Mouse (Mus musculus) layer of hippocampus, adult 2 months (tissue): ENCODE data around the gene Prdm5. TPM values are rescaled to one million over a fixed set of nuclear protein-coding genes. Genes with fewer than 3 reads are reported as not detected.

Experiments
- DNase-seq, 2 experiments: peaks; one replicate each; pipeline ENCODE4 v3.0.0; 2022; ENCODE audit warnings: low spot score in 2 of 2
- H3K27ac ChIP-seq: fragments of 200-600 bp; 2 replicates; pipeline ENCODE4 v1.8.1; 2022
- H3K4me3 ChIP-seq: fragments of 200-600 bp; 2 replicates; pipeline ENCODE4 v1.8.1; 2022; ENCODE audit warnings: mild to moderate bottlenecking
- CTCF ChIP-seq: fragments of 200-600 bp; conservative IDR thresholded peaks from 2 replicates; pipeline ENCODE4 v1.8.1; 2022; ENCODE audit warnings: antibody characterized with exemption, mild to moderate bottlenecking, moderate library complexity
- long read RNA-seq, 2 experiments: library from polyadenylated mRNA; stranded (forward); transcript quantifications; one replicate each; pipeline ENCODE4 v2.0.0; 2021; ENCODE audit warnings: borderline mapping rate in 2 of 2
- total RNA-seq, 2 experiments: library from RNA; stranded (reverse); gene quantifications; 2 replicates each; pipeline ENCODE4 v1.2.3; 2021

Gene Prdm5
- 10 to 100 TPM; 40.0 to 40.8 TPM for total RNA-seq
- long read RNA-seq, experiment 1, partial matches to known transcripts: 1 of 3 reads
- long read RNA-seq, experiment 1, other reads (novel, unspliced or antisense): 1 of 3 reads
- long read RNA-seq, experiment 2, partial matches to known transcripts: 4 of 12 reads
- long read RNA-seq, experiment 2, other reads (novel, unspliced or antisense): 7 of 12 reads

DNA sequence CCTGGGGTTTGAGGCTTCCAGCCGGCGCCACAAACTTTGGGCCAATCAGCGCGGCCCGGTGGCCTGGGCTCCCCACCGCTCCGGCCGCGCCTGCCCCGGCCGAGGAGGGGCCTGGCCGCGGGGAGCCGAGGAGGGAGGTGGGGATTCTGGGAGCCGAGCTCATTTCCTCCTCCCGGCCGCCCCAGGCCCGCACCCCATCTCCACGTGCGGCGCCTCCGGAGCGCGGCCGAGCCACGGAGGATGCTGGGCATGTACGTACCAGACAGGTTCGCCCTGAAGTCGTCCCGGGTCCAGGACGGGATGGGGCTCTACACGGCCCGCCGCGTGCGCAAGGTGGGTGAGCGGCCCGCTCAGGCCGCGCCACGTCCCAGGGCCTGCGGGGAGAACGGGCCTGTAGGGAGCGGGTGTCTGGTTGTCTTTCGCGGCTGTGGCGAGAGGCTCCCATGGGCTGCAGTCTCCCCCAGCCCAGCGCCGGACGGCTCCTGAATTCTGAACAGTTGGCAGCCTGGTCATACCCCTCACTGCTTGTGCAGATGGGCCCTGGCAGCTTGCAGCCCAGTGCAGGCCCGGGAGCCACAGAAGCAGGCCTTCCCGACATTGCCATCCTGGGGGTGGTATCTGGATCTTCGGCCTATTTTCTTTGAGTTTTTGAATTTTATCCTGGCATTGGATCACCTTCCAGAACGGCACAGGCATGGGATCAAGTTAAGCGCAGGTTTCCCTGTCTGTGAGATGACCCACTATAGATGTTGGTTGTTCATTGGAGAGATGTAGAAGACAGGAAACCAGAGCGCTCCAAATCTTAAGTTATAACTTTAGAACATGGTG, at the start of gene Prdm5:
TSS of gene Prdm5 (plus strand) at position 128 of the 828 bp plus-strand sequence.
- no peak for TF ChIP-seq CTCF
- Histone ChIP-seq H3K4me3 (peak within 1 kb of the TSS; percentile 61), H3K27ac (peak within 1 kb of the TSS; percentile 80)
- DNase-seq: peak; percentile 10 to 34

DNA sequence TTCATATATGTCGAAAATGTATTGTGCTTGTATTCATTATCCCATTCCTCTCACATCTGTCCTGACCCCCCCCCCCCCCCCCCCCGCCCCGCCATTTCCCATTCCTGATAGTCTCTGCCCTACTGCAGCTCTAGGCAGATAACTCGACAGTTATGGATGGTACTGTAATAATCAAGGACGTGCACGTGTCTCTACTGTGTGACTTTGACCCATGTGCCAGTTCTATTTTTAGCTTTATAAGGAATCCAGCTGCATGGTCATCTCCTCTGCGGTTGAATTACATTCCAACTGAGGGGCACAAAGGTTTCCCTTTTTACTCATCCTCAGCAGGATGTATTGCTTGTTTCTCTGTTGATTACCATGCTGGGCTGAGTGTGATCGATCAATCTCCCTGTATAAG, 39.3 kb upstream of the Prdm5 start:
- no peak for TF ChIP-seq CTCF
- DNase-seq: no peak
- Histone ChIP-seq H3K27ac (no peak overlapping the region), H3K4me3 (no peak overlapping the region)

DNA sequence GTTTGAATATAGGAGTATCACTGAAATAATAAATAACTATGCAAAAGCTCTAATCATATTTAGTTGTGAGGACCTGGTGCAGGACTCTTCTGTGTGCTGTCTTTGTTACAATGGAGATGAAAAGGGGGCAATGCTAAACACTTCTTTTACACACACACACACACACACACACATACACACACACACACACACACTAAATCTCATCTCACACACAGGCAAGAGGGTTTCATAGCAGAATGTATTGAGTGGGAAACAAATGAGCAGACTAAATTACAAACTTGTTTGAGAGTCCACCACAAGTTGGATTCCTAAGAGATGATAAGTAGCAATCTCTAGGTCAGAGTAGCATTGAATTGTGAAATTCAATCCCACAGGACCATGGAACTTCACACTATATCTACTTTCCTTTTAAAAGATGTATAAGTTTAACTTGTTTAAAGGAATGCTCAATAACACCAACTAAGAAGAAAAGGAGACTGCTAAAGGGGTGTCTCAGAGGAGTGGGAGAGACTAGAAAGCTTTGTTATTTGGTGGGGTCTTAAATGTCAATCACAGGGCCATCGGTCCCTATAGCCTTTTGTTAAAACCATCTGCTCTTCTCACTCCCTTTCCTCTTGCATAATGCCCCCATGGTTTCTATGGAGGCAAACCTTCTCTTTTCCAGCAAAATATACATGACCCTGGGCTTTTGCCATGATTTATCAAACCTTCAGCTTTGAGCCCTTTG, 35.5 kb upstream of the Prdm5 start:
- Histone ChIP-seq H3K4me3 (no peak overlapping the region), H3K27ac (no peak overlapping the region)
- TF ChIP-seq CTCF: no peak
- no peak for DNase-seq

DNA sequence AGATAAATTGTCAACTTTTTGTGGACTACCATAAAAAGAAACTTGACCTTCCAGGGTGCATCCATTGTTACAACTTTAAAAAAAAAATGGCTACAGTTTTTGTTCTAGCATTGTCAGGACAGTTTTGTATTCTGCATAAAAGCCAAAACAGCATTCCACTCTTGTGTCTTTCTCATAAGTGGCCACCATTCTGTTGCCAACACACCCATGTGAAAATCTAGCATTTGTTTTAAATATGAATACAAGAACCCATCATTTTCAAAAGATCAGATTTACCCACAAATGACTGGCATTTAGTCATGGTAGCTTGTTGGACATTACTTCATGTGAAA, 35.0 kb upstream of the Prdm5 start:
- no peak for TF ChIP-seq CTCF
- no peak overlapping the region for H3K27ac ChIP-seq
- no peak overlapping the region for H3K4me3 ChIP-seq
- no peak for DNase-seq

DNA sequence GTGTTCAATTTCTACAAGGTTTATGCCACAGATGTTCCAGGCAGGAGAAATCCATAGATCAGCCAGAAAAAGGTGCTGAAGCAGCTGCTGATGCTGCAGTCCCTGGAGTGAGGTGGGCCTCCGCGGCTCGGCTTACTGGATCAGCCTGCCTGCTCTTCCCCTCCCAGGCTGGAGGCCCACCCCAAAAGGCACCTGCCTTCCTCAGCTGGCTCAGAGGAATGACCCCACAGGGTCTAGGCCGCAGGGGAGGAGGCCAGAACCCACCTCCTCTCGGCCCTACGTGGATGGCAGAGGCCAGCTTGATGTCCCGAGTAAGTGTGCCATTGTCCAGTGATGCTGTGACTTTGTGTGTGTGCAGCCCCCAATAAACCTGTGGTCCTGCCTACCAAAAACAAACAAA, 20.6 kb upstream of the Prdm5 start:
- no peak for TF ChIP-seq CTCF
- no peak overlapping the region for H3K4me3 ChIP-seq
- no peak overlapping the region for H3K27ac ChIP-seq
- no peak for DNase-seq

DNA sequence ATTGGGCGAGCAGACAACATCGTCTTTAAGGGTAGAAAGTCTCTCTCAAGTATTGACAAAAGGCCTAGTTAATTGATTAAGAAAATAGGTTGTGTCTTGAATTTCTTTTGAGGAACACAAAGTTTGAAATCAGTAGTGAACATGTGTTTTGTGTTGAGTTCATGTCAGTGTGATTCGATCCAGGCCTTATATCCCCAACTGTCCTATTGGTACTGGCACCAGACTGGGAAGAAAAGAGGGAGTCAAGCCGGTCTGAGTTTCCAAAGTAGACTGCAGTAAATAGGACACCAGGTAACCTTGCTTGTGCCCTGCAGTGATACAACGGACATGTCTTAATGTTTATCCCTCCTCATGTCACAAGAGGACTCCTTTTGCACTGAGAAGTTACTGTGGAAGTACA, 19.6 kb upstream of the Prdm5 start:
- Histone ChIP-seq H3K27ac (no peak overlapping the region), H3K4me3 (no peak overlapping the region)
- TF ChIP-seq CTCF: no peak
- DNase-seq: no peak

DNA sequence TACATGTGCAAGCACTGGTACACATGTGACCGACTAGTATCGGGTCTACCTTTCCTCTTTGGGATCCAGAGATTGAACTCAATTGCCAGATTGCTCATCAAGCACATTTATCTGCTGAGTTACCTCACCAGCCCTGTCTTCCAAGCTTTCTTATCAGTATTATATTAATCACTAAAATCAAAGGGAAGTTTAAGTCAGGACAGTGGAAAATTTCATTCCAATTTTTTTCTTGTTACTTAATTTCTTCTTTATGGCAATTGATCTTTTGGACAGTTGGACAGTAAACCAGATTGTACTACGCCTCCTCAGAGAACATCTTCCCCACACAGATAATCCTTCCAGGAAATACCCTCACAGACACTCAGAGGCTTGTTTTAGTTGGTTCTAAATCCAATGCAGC, 18.7 kb upstream of the Prdm5 start:
- TF ChIP-seq CTCF: no peak
- DNase-seq: no peak
- H3K27ac ChIP-seq: no peak overlapping the region
- no peak overlapping the region for H3K4me3 ChIP-seq

DNA sequence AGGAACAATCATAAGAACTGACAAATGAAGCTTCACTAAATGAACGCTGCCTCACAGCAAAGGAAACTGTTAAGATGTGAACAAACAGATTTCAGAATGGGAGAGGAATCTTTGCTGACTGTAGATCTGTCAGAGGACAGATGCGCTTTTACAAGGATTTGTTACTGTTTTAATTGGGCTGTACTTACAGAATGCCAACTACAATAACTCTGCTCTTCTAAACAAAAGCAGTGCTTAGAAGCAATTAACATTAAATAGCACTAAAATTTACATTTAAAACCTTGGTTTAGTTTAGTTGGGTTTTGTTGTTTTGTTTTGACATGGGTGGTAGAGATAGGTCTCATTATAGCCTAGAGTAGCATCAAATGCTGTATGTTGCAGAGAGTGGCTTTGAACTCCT, 14.3 kb upstream of the Prdm5 start:
- Histone ChIP-seq H3K4me3 (no peak overlapping the region), H3K27ac (0 out of 2 replicates have a peak overlapping the region, but pooled peaks have one; percentile 53)
- DNase-seq: no peak
- no peak for TF ChIP-seq CTCF

DNA sequence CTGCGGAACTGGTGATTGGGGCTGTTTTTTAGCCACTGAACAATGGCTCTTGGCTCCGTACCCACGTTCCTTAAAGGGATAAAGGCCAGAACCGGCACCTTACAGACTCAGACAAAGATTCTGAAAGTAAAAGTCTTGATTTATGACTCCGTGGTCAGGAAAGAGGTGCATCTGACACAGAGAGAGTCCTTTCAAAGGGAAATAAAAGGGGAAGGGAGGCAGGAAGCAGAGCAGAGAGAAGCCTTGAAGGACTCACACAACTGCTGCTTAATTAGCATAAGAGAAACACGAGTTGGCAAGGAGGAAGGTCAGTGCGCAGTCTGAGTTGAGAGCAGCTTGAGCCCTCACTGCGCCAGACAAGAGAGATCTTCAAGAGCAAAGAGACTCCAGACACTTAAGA, 13.7 kb upstream of the Prdm5 start:
- H3K4me3 ChIP-seq: peak overlapping the region; percentile 20; the same call in 1 of the 2 replicates
- no peak for DNase-seq
- H3K27ac ChIP-seq: peak overlapping the region; percentile 53
- TF ChIP-seq CTCF: no peak

DNA sequence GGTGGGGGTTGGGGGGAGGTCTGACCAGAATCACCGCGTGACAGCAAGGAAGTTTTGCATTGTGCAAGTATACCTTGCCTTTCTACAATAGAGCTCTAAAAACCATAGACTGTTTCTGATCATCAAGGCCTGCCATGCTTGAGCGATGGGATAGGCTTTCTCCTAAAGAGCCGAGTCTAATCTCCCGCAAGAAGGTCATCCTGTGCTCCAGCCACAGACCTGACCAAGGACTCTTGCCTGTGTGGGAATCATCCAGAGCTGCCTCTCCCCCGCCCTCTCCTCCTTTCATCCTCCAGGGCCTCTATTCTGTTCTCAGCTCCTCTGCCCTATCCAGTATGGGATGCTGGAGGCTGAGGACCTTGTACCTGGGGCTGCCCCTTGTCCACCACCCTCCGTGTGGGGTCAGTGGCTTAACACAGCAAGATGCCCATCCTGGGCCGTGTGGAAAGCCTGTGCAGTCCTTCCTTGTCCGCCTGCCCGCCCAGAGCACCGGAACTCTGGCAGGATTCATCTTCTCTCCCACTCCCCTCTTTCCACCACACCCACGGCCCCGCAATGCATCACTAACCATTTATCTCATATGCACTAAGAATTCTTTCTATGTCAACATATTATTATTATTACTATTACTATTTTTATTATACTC, 12.9 kb upstream of the Prdm5 start:
- no peak for DNase-seq
- no peak overlapping the region for H3K27ac ChIP-seq
- TF ChIP-seq CTCF: no peak

DNA sequence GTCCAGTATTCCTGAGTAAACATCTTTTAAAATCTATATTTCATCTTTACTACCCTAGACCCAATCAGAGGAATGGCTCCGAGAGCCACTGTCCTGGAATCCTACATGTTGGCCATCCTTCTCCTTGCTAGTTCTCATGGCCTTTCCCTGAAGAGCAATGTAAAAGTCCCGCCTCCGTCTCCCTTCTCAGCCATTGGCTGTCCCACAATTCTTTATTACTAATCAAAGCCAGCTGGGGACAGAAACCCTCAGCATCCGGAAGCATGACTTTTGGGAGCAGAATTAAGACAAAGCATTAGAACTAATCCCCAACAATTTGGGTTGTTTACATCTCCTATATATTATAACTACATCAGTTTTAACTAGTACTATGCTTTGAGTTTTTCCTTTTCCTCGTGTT, 10.9 kb upstream of the Prdm5 start:
- DNase-seq: no peak
- Histone ChIP-seq H3K27ac (no peak overlapping the region), H3K4me3 (no peak overlapping the region)
- TF ChIP-seq CTCF: no peak

More for the DNA sequence above, 12.9 kb upstream of the Prdm5 start:
- H3K4me3 ChIP-seq: no peak overlapping the region

DNA sequence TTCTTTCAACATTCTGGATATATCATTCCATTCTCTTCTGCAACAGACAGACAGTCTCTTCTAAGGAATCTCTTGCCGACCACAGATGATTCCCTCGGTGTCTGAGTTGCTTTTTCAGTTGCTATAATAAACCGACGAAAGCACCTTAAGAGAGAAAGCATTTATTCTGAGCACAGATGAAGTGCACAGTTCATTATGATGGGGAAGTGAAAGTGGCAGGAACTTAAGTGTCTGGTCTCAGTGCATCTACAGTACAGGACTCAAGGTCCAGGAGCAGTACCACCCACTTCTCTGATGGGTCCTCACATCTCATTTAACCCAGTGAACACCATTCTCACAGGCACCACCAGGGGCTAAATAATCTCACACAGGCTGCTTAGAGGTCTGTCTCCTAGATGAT, 5.2 kb upstream of the Prdm5 start:
- TF ChIP-seq CTCF: no peak

DNA sequence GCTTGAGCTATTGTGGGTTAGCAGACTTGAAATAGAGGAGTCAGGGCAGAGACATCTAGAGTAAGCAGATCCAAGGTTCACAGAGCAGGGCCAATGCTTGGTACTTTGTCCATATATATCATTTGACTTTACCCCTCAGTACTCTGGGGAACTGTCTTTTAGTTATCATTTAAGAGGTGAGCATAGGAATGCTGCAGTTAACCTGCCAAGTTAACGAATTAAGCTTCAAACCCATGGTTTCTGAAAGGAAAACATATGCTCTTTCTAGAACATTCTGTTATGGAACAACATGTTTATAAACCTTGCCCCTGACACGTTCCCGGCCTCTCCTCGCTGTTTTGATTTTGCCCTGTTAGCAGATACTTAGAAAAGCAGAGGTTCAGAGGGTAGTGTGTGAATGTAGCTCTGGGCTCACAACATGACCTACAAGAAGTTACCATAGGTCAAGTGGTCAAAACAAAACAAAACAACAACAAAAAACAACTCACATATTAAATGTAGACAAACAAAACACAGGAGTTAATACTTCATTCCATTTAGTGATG, 973 bp downstream of the Prdm5 start:
- no peak for DNase-seq
- Histone ChIP-seq H3K27ac (peak overlapping the region; percentile 80), H3K4me3 (peak overlapping the region; percentile 61)
- no peak for TF ChIP-seq CTCF

More for the DNA sequence above, 5.2 kb upstream of the Prdm5 start:
- Histone ChIP-seq H3K4me3 (no peak overlapping the region), H3K27ac (no peak overlapping the region)
- no peak for DNase-seq
